Mouse (Mus musculus): ENCODE measurements around the gene Sppl2b.

The Sppl2b gene

DNA sequence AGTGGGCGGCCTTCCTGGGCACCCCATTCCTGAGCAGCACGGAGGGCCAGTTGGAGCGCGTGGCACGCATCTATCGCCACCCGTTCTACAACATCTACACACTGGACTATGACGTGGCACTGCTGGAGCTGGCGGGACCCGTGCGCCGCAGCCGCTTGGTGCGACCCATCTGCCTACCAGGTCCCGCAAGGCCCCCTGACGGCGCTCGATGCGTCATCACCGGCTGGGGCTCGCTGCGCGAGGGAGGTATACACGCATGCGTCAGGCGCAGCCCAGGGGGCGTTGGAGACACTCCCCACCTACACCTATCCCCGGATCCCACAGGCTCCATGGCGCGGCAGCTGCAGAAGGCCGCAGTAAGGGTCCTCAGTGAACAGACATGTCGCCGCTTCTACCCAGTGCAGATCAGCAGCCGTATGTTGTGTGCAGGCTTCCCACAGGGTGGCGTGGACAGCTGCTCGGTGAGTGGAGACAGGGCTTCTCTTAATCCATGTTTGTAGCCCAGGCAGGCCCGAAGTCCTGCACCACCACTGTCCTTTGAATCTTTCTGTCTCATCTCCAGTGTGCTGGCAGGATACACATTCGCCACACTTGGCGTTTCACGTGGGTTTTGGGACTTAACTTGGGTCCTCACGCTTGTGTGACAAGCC is 42.9 kb downstream of the Sppl2b start:
- no peak for DNase-seq (ENCODE audit: low spot score)

DNA sequence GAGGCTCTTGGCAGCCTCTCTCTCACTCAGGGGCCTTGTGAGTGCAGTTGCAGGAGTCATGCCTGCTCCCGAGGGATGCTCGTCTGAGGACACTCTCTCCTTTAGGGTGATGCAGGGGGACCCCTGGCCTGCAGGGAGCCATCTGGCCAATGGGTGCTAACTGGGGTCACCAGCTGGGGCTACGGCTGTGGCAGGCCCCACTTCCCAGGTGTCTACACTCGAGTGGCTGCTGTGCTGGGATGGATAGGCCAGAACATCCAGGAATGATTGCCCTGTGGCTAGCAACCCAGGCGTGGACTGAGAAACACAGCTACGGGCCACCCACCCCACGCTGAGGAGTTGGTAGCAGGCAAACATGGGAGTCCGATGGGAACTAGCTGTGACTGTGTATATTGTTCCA is 44.0 kb downstream of the Sppl2b start:
- no peak for DNase-seq (ENCODE audit: low spot score)

DNA sequence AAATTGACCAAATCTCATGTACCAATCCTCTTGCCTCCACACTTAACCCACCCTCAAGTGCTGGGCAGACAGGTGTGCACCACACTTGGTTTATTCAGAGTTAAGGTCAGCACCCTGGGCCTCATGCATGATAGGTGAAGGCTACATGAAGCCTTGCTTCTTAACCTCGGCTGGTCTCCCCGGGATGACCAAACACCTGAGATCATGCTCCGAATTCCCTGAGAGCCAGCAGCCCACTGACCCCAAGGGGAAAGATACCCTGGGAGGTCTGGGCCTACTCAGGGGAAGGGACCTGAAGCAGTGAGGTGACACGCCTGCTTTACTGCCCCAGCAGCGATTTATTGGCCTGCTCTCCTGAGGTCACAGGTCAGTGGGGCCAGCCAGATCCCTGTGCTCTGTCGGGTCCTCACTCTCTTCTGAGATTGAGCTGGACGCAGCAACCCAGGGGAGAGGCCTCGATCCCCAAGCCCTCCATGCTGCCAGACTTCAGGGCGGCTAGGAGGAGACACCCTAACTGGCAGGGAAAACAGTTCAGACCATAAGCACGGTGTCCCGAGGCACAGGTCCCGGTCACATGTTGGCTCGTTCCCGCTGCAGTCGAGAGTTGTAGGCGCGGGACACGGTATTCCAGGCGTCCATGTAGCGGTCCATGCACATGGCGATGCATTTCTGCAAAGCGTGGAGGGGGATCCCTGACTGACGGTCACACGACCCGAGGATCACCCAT is 44.7 kb downstream of the Sppl2b start:
- DNase-seq (ENCODE audit: low spot score) = no peak

DNA sequence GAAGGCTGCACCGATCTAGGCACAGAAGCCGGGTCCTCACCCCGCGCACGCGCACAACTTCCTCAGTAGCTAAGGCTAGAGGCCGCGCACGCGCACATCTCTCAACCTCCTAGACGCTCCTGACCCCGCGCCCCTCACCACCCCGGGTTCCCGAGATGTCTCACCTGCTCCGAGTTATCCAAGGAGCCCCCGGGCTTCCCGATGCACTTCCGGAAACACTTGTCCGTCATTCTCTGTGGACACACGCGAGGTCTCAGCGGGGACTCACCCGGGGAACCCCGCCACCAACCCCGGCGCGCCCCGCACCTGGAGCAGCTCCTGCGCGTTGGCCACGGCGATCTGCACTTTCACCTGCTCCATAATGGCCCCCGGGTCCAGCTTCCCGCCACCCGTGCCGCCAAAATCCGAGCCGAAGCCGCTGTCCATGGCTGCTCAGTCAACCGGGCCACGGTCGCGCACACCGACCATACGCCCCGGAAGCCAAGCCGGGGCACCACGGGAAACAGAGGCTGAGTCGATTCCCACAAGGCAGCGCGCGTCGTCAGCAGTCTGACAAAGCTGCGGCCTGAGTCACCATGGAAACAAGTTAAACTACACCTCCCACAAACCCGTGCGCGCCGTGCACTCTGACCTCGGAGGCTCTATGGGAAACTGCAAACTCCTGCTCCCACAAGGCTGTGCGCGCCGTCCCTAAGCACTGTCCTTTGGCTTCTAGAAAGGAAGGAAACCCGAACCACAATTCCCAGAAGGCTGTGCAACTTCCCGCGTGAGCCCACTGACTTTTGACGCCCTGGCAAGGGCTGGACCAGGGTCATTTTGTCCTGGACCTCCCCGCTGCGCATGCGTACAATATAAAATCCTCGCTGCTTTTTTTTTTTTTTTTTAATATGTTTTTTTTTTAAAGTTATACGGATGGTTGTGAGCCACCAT is 45.5 kb downstream of the Sppl2b start, which contains the start of gene Timm13:
Timm13 (minus strand) TSS at position 652 of the 930 bp plus-strand sequence.
- peak; percentile 81 for DNase-seq (ENCODE audit: low spot score)

DNA sequence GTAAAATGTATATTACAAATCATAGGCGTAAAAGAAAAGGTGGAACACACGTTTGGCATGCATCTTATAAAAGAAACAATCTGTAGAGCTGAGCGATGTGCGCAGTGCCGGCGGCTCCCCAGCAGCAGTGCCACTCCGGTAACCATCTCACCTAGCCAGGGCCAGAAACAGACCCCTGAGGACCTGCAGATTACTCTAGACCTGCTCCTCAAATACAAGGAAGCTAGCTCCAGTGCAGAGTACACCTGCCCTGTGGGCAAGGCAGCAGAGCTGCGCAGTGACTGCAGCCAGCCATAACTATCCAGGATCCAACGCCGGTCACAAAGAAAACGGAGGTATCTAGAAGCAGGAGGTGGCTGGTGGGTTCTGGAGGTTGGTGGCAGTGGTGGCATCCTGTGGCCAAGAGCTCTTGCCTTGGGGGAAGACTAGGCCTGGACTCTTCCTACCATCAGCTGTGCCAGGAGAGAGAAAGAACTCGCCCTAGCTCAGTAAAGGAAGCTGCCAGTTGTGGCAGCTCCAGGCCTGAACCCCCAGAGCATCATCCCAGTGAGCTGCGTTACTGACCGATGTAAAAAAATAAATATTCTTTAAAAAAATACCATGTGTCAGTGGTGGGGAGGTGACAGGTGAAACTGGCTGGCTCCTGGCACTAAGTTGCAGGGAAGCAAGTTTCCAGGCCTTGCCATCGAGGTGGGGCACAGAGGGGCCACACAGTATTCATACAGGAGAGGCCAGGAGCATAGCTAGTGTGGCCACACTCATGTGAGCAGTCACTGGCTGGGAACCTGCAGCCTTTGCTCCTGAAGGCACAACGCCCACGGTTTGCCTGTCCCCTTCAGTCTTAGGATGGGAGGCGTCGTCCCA is 46.6 kb downstream of the Sppl2b start:
- no peak for DNase-seq (ENCODE audit: low spot score)

DNA sequence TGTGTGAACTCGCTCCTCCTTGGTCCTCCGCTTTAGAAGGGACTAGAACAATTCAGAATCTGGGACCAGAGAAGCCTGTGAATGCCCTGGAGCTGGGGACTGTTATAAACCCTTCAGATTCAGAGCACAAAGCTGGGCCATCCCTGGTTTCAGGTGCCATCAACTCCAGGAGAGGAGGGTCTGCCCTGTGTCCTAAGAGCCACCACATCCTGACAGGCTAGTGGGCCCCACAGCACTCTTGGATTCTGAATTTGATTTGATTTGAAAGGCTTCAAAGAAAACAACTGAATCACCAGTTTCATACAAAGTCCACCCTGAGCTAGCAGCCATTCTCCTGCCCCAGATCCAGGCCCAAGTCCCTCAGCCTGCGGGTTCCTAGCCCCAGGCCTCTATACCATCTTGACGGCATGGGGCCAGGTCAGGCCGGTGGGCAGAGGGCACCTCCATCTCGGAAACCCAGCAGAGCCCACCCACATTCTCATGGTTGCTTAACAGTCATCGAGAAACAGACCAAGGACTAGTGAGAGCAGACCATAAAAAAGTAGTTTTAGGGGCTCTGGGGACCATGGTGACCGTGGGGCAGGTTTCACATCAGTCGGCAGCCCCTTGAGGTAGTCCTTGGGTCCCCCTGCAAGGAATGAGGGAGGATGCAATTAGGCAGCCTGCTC is 47.3 kb downstream of the Sppl2b start:
- DNase-seq (ENCODE audit: low spot score) = no peak

DNA sequence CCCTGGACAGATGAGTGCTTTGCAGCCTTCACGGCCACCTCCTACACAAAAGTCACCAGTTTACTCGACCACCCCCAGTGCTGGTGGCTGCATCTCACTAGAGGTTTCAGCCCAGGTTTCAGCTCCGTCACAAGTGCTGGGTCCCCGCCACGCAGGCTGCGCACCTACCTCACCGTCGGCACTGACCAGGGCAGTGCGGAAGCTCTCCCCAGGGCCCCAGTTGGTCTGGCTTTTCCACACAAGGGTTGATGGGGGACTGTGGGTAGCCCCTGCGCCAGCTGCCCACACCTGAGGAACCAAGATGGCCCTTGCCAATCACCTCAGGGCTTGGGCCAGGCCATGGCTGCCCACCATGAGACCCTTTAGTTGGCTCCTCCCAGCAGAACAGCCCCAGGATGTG is 48.2 kb downstream of the Sppl2b start:
- DNase-seq (ENCODE audit: low spot score) = no peak

DNA sequence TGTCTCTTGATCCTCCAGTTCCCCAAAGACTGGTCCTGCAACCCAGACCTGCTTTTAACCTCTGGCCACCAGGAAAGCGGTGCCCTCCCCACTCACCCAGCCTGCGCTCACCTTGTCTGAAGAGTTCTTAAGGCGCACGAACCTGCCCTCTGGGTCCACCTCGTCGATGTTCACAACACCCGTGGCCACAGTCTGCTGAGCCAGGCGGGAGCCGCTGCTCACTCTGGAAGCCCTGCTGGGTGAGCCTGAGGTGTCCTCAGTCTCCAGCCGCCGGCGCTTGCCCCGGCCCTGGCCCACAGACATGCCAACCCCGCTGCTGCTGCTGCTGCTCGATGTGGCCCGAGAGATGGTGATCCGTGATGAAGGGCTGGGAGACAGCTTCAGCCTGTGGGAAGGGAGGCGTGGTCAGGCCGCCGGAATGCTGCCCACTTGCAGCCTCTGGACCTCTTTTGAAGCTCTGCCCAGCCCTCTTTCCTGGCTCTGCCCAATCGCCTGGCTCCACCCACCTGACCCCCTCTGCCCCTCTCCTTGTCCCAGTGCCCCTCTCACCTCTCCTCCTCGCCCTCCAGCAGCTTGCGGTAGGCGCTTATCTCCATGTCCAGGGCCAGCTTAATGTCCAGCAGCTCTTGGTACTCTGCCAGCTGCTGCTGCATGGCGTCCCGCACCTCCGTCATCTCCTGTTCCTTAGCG is 49.1 kb downstream of the Sppl2b start:
- DNase-seq (ENCODE audit: low spot score) = no peak

DNA sequence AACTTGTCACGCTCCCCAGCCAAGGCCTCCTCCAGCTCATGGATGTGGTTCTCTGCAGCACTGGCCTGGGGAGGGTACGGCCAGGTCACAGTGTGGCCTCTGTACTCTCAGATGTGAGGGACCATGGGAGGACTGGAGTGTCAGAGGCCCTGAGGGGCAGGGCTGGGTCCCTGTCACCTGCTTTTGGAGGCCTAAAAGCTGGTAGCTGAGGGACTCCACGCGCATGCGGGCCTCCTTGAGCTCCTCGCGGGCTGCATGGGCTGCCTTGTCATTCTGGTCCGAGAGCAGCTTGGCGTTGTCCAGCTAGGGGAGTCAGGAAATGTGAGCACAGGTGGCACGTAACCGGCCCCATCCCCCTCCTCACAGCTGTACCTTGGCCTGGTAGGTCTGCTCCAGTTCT is 49.6 kb downstream of the Sppl2b start:
- DNase-seq (ENCODE audit: low spot score) = no peak

DNA sequence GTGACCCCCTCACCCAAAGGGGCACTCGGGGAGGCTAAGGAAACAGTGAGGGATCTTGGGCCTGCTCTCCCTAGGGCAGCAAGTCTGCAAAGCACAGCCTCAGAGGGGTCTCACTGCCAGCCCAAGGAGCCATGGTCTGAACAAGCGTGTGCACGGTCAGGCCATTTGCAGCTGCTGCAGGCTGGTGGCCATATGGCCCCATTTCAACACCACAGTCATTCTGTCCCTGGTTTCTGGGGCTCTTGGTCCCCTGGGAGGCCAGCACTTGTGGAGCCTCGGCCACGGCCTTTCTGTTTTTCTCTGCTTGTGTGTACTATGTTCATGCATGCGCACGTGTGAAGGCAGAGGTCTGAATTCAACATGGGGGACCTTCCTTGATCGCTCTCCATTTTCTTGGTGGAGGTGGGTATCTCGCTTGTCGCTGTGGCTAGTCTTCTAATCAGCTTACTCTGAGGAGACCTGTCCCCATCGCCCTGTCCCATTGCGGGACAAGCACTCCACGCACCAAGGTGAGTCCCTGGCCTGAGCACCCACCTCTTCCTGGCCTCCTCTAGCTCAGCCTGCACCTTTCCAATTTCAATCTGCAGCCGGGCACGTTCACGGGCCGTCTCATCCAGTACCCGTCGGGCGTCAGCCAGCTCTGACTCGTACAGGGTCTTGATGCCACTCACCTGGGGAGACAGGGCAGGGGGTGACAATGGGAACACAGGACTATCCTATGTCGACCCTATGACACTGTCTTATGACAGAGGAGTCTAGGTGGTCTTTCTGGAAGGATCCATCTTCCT is 54.5 kb downstream of the Sppl2b start:
- no peak for DNase-seq (ENCODE audit: low spot score)

DNA sequence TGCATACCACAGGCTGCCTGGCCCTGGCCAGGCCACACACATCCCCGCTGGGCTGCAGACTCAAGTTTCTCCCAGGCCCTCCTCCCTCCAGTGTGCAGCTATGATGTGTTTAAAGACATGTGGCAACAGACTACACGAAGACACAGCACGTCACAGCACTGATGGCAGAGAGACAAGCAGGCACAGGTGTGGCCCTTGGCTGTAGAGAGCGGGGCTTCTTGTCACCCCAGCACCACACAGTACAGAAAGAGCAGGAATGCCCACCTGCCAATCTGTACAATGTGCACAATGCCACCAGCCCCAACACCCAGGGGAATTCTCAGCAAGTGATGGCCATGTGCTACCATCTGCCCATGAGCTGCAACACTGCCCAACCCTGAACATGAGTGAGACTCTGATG is 56.3 kb downstream of the Sppl2b start:
- no peak for DNase-seq (ENCODE audit: low spot score)

DNA sequence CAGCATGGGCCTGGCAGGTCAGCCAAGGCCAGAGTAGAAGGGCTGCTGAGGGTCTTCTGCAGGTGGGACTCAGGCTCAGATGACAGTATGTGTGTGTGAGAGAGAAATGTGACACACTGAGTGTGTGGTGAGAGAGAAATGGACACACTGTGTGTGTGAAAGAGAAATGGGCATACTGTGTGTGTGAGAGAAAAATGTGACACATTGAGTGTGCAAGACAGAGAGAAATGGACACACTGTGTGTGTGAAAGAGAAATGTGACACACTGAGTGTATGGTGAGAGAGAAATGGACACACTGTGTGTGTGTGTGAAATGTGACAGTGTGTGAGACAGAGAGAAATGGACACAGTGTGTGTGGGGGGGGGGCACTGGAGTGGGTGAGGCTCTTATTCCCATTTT is 56.8 kb downstream of the Sppl2b start:
- no peak for DNase-seq (ENCODE audit: low spot score)

DNA sequence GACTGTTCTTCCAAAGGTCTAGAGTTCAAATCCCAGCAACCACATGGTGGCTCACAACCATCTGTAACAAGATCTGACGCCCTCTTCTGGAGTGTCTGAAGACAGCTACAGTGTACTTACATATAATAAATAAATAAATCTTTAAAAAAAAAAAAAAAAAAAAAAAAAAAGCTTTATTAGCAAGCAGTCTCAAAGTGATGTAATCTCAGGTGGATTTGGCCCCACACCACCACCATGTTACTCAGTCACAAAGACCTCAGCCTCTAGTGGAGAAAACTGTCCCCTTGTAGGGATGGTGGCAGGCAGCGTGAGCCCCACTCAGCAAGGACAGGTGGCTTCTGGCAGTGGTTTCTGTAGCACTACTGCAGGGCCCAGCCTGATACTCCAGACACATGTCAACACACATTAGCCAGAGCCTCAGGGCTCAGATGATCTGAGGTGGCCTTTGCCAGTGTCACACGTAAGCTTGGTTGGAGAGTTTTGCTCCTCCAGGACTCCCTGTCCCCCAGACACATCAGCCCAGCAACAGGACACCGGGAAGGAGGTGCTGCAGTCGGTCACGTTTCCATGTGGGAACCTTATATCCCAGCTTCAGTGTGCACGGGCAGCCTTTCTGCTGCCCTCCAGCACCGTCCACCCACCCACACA is 58.4 kb downstream of the Sppl2b start:
- DNase-seq (ENCODE audit: low spot score) = no peak

DNA sequence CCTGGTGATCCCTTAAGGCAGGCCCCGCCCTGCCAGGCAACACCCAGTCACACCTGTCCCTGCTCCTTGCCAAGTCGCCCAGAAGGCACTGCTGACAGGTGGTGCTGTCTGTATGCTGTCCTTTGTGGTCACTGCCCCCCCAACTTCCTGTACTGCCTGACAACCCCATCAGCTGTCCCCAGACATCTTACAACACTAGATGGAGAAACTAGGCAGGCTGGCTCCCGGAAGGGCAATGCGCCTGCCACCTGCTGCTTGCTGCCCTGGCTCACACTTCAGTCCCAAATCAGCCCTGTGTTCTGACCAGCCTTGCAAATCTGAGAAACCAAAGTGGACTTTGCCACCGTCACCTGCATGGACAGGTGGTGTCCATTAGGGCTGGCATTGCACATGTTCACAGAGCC is 59.2 kb downstream of the Sppl2b start:
- no peak for DNase-seq (ENCODE audit: low spot score)

DNA sequence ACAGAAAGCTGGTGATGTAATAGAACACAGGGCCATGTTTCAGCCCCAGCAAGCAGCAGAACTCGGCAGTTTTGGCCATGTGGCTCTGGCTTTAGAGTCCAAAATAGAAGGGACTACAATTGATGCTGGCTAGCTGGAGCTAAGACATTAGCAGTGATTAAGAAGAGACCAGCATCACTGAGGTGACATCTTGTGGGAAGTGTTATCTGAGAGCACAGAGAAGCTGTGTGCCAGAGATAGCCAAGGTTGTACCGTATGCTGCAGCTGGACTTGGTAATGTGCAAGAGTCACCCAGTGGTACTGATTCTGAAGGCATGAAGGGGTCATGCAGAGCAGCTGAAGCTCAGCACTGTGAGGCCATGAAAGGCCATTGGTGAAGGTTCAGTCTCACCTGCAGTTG is 60.2 kb downstream of the Sppl2b start:
- DNase-seq (ENCODE audit: low spot score) = no peak

DNA sequence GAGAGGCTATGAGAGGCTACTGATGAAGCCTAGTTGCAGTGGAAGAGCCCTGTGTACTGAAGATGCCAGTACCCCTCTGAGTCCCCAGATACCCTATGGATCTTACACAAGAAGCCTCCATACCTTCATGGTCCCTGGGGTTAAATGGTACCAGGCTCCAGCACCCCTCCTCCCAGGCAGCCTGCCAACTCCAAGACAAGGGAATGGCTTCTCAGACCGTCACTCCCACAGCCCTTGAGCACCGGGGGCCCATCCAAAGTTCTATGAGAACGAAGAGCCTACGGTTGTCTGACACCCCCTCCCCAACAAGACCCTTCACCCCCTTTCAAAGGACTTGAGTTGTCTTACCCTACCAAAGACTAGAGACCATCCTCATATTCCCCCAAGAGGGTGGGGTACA is 60.7 kb downstream of the Sppl2b start:
- DNase-seq (ENCODE audit: low spot score) = no peak

DNA sequence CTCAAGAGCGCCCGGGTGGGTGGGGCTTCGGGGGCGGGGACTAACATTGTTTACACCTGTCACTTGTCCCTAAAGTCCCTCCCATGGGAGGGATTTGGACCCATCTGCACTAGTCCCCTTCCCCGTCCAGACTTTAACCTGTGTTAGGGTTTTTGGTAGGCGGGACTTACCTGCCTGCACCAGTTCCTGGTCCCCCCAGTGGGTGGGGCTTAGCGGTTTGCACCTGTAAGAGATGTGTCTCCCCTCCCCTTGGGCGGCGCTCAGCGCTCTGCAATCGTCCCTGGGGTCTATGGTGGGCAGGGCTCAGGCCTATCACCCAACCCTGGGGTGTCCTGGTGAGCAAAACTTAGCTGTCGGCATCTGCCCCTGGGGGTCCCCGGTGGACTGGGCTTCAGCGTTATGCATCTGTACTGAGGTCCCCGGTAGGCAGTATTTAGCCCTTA is 62.3 kb downstream of the Sppl2b start:
- DNase-seq (ENCODE audit: low spot score) = no peak

DNA sequence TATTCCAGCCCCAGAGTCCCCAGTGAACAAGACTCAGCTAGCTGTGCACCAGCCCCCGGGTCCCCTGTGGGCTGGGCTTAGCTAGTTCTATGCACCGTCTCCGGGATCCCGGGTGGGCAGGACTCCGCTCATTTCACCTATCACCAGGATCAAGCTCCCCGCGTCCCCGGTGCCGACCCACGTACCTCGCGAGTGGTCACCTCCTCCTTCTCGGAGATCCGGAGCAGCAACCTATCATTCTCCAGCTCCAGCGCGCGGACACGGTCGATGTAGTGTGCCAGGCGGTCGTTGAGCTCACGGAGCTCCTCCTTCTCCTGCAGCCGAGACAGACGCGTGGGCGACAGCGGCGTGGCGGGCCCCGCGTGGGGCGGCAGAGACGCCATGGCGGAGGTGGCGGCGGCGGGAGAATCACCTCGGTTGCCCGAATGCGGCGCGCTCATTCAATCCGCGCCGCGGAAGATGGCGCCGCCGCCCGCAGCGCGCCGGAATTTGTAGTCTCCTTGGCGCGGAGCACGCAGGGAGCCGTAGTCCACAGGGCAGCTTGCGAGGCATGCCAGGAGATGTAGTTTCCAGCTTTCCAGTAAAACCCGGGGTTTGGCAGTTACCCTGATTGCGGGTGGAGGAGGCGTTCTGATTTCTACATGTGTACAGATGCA is 62.8 kb downstream of the Sppl2b start, which contains the start of gene Lmnb2:
Lmnb2 (minus strand) TSS at position 467 of the 656 bp plus-strand sequence.
- DNase-seq (ENCODE audit: low spot score) = peak; percentile 45
